Mouse (Mus musculus) spleen, adult 2 months (tissue): ENCODE results near the gene Ppan.

ENCODE experiments used
- CTCF ChIP-seq: fragments of 200-500 bp; IDR thresholded peaks from 2 replicates; pipeline ENCODE4 v1.5.1; 2011; ENCODE audit warnings: mild to moderate bottlenecking, inconsistent platforms; ENCODE audit not compliant: insufficient read depth, insufficient read length, insufficient replicate concordance; ENCODE audit errors: extremely low read depth
- POLR2A ChIP-seq: fragments of 200-500 bp; IDR thresholded peaks from 2 replicates; pipeline ENCODE4 v1.6.1; 2011; ENCODE audit warnings: low read depth, low read length, inconsistent platforms

DNA sequence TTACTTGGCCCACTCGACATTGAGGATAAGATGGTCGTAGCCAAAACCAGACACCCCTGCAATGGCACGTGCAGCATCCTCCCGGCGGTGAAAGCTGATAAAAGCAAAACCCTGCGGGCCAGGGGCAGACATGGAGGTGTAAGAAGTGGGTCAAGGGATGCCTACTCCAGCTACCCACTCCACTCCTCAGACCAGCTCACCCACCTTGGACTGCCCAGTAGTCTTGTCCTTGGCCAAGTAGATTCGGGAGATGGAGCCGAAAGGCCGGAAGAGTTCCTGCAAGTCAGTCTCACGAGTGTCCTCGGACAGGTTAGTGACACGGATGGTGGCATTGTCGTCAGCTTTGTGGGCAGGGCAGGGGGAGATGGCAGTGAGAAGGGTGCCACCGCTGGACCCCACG, 6.7 kb downstream of the Ppan start:
- TF ChIP-seq CTCF, result no peak
- TF ChIP-seq POLR2A, result no peak
